Mouse (Mus musculus) forebrain, postnatal 0 days (tissue): ENCODE measurements around the gene Dazap1. TPM values are rescaled to one million over a fixed set of nuclear protein-coding genes. Genes with fewer than 3 reads are reported as not detected.

Experiments used
- ATAC-seq: fragments of 200-750 bp; cut with Nextera tagmentation; 2 replicates; pipeline ENCODE4 v1.8.0; 2017; ENCODE audit warnings: mild to moderate bottlenecking, moderate library complexity
- DNase-seq: peaks from one replicate; pipeline ENCODE4 v3.0.0-alpha.2; 2015
- H3K27ac ChIP-seq: fragments of 300-500 bp; sonication (generic); 2 replicates; pipeline ENCODE4 v1.5.1; 2014; ENCODE audit warnings: low read depth, mild to moderate bottlenecking, antibody characterized with exemption, low read length, moderate library complexity, mixed read lengths
- H3K27me3 ChIP-seq: fragments of 300-500 bp; sonication (generic); 2 replicates; pipeline ENCODE4 v1.6.1; 2014; ENCODE audit warnings: mild to moderate bottlenecking, low read length, mixed read lengths; ENCODE audit not compliant: insufficient read depth
- H3K36me3 ChIP-seq: fragments of 300-500 bp; sonication (generic); 2 replicates; pipeline ENCODE4 v1.6.1; 2014; ENCODE audit warnings: mild to moderate bottlenecking, moderate library complexity; ENCODE audit not compliant: insufficient read depth
- H3K4me1 ChIP-seq: fragments of 300-500 bp; sonication (generic); 2 replicates; pipeline ENCODE4 v1.6.1; 2014; ENCODE audit warnings: antibody characterized with exemption; ENCODE audit not compliant: insufficient read depth
- H3K4me2 ChIP-seq: fragments of 300-500 bp; sonication (generic); 2 replicates; pipeline ENCODE4 v1.6.1; 2014; ENCODE audit warnings: low read depth, mild to moderate bottlenecking, moderate library complexity
- H3K4me3 ChIP-seq: fragments of 300-500 bp; sonication (generic); 2 replicates; pipeline ENCODE4 v1.5.1; 2014; ENCODE audit warnings: low read depth, low read length, mixed read lengths
- H3K9ac ChIP-seq: fragments of 300-500 bp; sonication (generic); 2 replicates; pipeline ENCODE4 v1.6.1; 2014; ENCODE audit warnings: mild to moderate bottlenecking
- H3K9me3 ChIP-seq: fragments of 300-500 bp; sonication (generic); 2 replicates; pipeline ENCODE4 v1.6.1; 2016; ENCODE audit warnings: low read length
- CTCF ChIP-seq: sonication (generic); IDR thresholded peaks from 2 replicates; pipeline ENCODE4 v1.5.1; 2016; ENCODE audit warnings: antibody characterized with exemption, control low read depth, low read depth
- WGBS: fragments of 180-500 bp; shearing (Covaris S2); extraction: QIAGEN DNeasy Blood & Tissue Kit; methylation state at CpG from one replicate; pipeline ENCODE4 v1.1.7; 2014; 5-methylcytosine and 5-hydroxymethylcytosine counted together
- polyA plus RNA-seq: library from polyadenylated mRNA; unstranded; fragments of >200 nt; fragmentation: Nextera tagmentation; extraction: Ambion mirVana; gene quantifications from 2 replicates; pipeline ENCODE4 v1.2.1, GENCODE M21; 2015
- total RNA-seq: library from RNA; depleted of rRNA; stranded (reverse); fragments of >200 nt; gene quantifications from 2 replicates; pipeline ENCODE4 v1.2.3, GENCODE M21; 2014

Gene Dazap1
- total and polyA plus RNA-seq, 2 experiments from 2014 or later = 42.4 to 122 TPM

DNA sequence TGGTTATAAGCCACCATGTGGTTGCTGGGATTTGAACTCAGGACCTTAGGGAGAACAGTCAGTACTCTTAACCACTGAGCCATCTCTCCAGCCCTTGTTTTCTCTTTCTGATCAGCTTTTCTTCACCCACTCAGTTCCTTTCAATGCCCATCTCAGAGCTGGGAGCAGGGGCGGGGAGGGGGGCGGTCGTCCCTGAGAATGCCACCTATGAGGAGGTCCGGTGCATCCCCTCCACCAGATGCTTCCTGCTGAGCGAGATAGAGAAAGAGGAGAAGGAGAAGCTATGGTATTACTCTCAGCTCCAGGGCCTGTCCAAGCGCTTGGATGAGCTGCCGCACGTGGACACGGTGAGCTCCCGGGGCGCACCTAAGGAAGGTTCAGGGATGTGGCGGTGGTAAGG is 43.2 kb downstream of the Dazap1 start:
- TF ChIP-seq CTCF = no peak
- 60% methylated on average over 12 of the region's 12 CpGs for WGBS
- ATAC-seq (no peak), DNase-seq (no peak)
- H3K9me3 ChIP-seq = no peaks in the 10 kb centered on the region
- peaks cover 73% of the 10 kb centered on the region for H3K36me3 ChIP-seq
- H3K4me2 ChIP-seq = 0 out of 2 replicates have a peak overlapping the region, but pooled peaks have one; percentile 3
- H3K27me3 ChIP-seq = no peaks in the 10 kb centered on the region
- no peak overlapping the region for H3K4me3 ChIP-seq
- no peak overlapping the region for H3K9ac ChIP-seq
- no peak overlapping the region for H3K27ac ChIP-seq
- H3K4me1 ChIP-seq = peaks cover 20% of the 10 kb centered on the region

DNA sequence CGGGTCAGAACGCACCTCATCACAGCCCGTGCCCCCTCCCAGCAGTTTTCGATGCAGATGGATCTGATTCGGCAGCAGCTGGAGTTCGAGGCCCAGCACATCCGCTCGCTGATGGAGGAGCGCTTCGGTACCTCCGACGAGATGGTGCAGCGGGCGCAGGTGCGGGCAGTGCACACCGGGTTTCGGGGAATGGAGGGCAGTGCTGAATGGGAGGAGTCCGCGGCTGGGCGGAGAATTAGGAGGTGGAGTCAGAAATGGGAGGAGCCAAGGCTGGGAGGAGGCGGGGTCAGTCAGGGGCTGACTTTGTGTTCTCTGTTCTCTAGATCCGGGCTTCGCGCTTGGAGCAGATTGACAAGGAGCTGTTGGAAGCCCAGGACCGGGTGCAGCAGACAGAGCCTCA is 43.6 kb downstream of the Dazap1 start:
- Histone ChIP-seq H3K4me3 (no peak overlapping the region), H3K36me3 (peaks cover 77% of the 10 kb centered on the region), H3K4me2 (0 out of 2 replicates have a peak overlapping the region, but pooled peaks have one; percentile 3), H3K9me3 (no peaks in the 10 kb centered on the region), H3K27me3 (no peaks in the 10 kb centered on the region), H3K9ac (no peak overlapping the region), H3K4me1 (peaks cover 20% of the 10 kb centered on the region), H3K27ac (no peak overlapping the region)
- ATAC-seq (no peak), DNase-seq (no peak)
- TF ChIP-seq CTCF = no peak
- WGBS = 42% methylated on average over 25 of the region's 25 CpGs

GRCm38 (mm10) chr10:80311560-80311959 is 50.3 kb downstream of the Dazap1 start:
- TF ChIP-seq CTCF = no peak
- ATAC-seq (no peak), DNase-seq (no peak)
- no peak overlapping the region for H3K4me2 ChIP-seq
- no peaks in the 10 kb centered on the region for H3K27me3 ChIP-seq
- no peaks in the 10 kb centered on the region for H3K9me3 ChIP-seq
- H3K9ac ChIP-seq = no peak overlapping the region
- H3K4me1 ChIP-seq = no peaks in the 10 kb centered on the region
- H3K4me3 ChIP-seq = no peak overlapping the region
- WGBS = 88% methylated on average over 16 of the region's 16 CpGs
- no peak overlapping the region for H3K27ac ChIP-seq
- H3K36me3 ChIP-seq = peaks cover 98% of the 10 kb centered on the region

DNA sequence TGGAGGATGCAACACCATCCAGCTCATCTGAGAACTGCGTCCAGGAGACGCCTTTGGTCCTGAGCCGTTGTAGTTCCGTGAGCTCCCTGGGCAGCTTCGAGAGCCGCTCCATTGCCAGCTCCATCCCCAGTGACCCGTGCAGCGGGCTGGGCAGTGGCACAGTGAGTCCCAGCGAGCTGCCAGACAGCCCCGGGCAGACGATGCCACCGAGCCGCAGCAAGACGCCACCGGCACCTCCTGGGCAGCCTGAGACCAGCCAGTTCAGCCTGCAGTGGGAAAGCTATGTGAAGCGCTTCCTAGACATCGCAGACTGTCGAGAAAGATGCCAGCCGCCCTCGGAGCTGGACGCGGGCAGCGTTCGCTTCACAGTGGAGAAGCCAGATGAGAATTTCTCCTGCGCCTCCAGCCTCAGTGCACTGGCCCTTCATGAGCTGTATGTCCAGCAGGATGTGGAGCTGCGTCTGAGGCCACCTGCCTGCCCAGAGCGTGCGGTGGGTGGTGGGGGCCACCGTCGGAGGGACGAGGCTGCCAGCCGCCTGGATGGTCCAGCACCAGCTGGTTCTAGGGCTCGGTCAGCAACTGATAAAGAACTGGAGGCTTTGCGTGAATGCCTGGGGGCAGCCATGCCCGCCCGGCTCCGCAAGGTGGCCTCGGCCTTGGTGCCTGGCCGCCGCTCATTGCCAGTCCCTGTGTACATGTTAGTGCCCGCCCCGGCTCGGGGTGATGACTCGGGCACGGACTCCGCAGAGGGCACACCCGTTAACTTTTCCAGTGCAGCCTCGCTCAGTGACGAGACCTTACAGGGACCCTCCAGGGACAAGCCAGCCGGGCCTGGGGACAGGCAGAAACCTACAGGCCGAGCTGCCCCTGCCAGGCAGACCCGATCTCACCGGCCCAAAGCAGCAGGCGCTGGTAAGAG is 51.6 kb downstream of the Dazap1 start:
- DNase-seq (no peak), ATAC-seq (no peak)
- no peak overlapping the region; the same call in 1 of the 2 replicates for H3K27ac ChIP-seq
- H3K27me3 ChIP-seq = no peaks in the 10 kb centered on the region
- TF ChIP-seq CTCF = no peak
- peaks cover 98% of the 10 kb centered on the region for H3K36me3 ChIP-seq
- H3K9ac ChIP-seq = no peak overlapping the region
- no peak overlapping the region for H3K4me3 ChIP-seq
- H3K4me1 ChIP-seq = no peaks in the 10 kb centered on the region
- H3K4me2 ChIP-seq = no peak overlapping the region
- H3K9me3 ChIP-seq = no peaks in the 10 kb centered on the region
- WGBS = 75% methylated on average over 54 of the region's 54 CpGs

DNA sequence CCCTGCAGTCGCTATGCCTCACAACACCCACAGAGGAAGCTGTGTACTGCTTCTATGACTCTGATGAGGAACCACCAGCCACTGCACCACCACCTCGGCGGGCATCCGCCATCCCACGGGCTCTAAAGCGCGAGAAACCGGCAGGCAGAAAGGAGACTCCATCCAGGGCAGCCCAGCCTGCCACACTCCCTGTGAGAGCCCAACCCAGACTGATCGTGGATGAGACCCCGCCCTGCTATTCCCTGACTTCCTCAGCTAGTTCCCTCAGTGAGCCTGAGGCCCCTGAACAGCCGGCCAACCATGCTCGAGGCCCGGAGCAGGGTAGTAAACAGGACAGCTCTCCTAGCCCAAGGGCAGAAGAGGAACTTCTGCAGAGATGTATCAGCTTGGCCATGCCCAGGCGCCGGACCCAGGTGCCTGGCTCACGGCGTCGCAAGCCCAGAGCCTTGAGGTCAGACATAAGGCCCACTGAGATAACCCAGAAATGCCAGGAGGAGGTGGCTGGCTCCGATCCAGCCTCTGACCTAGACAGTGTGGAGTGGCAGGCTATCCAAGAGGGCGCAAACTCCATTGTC is 52.4 kb downstream of the Dazap1 start:
- DNase-seq (no peak), ATAC-seq (no peak)
- Histone ChIP-seq H3K36me3 (peaks cover 96% of the 10 kb centered on the region), H3K9ac (no peak overlapping the region), H3K4me1 (no peaks in the 10 kb centered on the region), H3K9me3 (no peaks in the 10 kb centered on the region), H3K27ac (no peak overlapping the region), H3K4me3 (no peak overlapping the region), H3K27me3 (no peaks in the 10 kb centered on the region), H3K4me2 (no peak overlapping the region)
- no peak for TF ChIP-seq CTCF
- 65% methylated on average over 20 of the region's 20 CpGs for WGBS

DNA sequence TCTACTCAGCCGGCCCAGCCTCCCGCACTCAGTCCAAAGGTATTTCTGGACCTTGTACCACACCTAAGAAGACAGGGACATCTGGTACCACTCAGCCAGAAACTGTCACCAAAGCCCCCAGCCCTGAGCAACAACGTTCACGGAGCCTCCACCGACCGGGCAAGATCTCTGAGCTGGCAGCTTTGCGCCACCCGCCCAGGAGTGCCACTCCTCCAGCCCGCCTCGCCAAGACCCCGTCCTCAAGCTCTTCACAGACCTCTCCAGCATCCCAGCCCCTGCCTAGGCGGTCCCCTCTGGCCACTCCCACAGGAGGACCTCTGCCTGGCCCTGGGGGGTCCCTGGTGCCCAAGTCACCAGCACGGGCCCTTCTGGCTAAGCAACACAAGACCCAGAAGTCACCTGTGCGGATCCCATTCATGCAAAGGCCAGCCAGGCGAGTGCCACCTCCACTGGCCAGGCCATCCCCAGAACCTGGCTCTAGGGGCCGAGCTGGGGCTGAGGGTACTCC is 53.3 kb downstream of the Dazap1 start:
- H3K4me2 ChIP-seq = no peak overlapping the region
- no peak for ATAC-seq
- H3K9ac ChIP-seq = no peak overlapping the region
- TF ChIP-seq CTCF = no peak
- no peaks in the 10 kb centered on the region for H3K27me3 ChIP-seq
- no peak overlapping the region for H3K4me3 ChIP-seq
- H3K27ac ChIP-seq = no peak overlapping the region
- H3K9me3 ChIP-seq = no peaks in the 10 kb centered on the region
- WGBS = 63% methylated on average over 16 of the region's 16 CpGs
- peaks cover 88% of the 10 kb centered on the region for H3K36me3 ChIP-seq
- peaks cover 2% of the 10 kb centered on the region; the same call in 1 of the 2 replicates for H3K4me1 ChIP-seq
- no peak for DNase-seq

GRCm38 (mm10) chr10:80315315-80315714 is 54.0 kb downstream of the Dazap1 start:
- Histone ChIP-seq H3K4me1 (peaks cover 3% of the 10 kb centered on the region; the same call in 1 of the 2 replicates), H3K9me3 (no peaks in the 10 kb centered on the region), H3K36me3 (peaks cover 82% of the 10 kb centered on the region), H3K27me3 (no peaks in the 10 kb centered on the region), H3K4me2 (no peak overlapping the region), H3K27ac (0 out of 2 replicates have a peak overlapping the region, but pooled peaks have one; percentile 9), H3K4me3 (no peak overlapping the region), H3K9ac (no peak overlapping the region)
- ATAC-seq = no peak
- no peak for TF ChIP-seq CTCF
- no peak for DNase-seq
- WGBS = 60% methylated on average over 27 of the region's 27 CpGs
